Mouse (Mus musculus) kidney, postnatal 25 days (tissue): ENCODE measurements at regions not wholly inside any gene's neighbourhood (a gene's known extent, or its start where the extent isn't known, plus 50 kb on each side); places are given as distances from the start of the nearest gene placed in this dataset.

Experiments
- DNase-seq, 2 experiments: peaks; one replicate each; pipeline ENCODE4 v3.0.0; 2021; ENCODE audit warnings: mixed read lengths in 2 of 2

DNA sequence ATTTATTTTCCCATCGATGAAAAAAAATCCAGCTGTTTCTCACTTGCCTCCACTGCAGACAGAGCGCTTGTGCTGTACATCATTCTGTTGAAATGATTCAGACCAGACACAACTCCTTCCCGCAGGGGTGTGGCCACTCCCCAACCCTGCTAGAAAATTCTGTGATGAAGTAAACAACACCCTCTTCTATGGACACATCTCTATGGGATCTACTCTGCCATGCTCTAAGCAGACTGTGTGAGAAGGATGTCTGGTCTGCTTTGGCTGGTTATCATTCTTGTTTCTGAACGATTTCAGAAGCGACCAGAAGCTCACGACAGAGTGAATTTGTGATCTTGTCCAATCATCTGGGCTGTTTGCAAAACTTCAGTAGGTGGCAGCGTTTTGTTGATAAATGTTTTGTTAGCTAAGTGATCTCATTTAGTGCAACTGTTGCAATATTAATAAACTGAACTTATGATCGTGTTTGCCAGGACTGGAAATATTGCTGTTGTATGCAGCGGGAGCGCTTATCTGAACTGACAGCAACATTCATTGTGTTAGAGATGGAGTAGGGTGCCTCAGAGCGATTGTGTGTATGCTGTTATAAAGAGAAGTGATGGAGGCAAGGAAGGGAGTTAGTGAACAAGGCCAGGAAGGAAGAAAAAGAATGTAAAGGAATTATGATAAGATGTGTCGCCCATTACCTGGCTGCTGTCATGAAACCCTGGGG is 605.2 kb upstream of the Nox3 start:
- no peak for DNase-seq

DNA sequence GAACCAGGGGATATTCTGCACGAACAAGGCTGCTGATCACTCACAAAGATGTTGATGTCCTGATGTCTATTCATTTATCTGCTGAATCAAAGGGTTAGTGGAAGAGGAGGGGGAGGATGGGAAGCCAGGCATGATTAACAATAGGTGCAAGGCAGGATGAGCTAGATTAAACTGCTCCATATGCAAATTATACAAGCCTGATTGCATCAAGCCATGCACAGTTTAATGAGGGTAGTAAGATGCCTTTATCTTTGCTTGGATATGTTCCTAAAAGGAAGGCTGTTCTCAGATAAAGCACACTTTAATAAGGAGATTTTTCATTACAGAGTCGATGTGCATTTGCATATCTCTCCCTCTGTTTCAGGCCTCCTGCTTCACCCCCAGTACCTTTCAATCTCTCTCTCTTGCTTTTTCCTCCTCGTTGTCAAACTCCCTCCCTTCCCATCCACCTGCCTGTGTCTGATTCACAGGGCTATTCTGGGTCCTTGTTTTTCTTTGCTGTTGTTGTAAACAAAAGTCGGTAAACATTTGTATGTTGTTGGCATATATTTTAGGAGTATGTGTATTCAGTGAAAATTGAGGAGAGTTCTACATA is 615.8 kb upstream of the Nox3 start:
- no peak for DNase-seq

GRCm38 (mm10) chr17:4319141-4319540 is 623.1 kb upstream of the Nox3 start:
- DNase-seq = no peak

GRCm38 (mm10) chr17:4328810-4329209 is 632.7 kb upstream of the Nox3 start:
- peak in 1 of 2 experiments; percentile 56 for DNase-seq

DNA sequence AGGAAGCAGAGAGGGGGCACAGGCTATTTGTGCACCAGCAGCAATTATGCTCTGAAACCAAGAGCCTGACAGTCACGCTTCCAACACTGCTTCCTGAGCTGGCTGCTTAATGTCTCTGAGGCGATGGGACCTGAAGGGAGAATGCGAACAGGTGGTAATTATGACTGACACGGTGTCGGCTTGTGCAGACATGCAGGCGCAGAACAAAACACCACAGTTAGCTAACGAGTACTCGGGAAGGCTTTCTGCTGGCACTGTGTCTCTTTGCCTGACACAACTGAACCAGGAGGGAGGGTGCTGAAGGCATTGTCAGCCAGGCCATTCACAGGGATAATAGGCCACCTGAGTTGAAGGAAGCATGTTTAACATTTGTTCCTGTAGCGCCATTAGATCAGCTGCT is 635.6 kb upstream of the Nox3 start:
- no peak for DNase-seq

DNA sequence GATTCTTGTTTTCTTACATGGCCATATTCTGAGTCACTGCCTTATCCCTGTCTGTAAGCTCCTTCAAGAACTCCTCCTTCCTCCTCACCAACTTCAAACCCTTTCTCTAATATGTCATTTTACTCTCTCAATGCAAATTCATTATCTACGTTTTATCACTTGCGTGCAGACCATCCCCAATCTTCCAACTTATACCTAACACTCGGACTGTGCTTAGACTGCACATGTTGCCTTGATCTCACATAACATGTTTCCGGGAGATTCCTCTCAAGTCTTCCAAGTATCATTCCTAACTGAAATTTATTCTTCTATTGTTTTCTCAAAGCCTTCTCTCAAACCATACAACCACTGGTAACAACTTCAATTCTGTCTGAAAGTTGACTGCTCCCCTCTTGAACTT is 637.0 kb upstream of the Nox3 start:
- no peak for DNase-seq

DNA sequence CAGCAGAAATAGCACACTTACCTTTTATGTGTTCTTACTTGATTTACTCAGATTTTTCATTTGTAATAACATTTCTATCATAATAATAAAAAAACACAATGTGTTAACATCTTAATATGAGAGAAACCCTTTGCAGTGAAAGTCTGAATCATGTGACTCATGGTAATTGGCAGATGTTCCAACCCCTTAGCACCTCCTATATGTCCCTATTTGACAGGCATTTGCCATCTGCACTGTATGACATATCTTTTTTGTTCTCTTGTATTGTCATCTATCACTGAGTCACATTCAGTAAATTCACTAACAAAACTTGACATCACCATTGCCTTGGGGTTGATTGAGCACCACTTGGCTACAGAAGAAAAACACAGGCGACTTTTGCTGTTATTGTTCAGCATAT is 641.1 kb upstream of the Arid1b start:
- DNase-seq = no peak

- peak in 1 of 2 experiments; percentile 29 for DNase-seq
Measured at GRCm38 (mm10) chr17:4355506-4356218, 638.5 kb upstream of the Arid1b start.

GRCm38 (mm10) chr17:4360413-4361320 is 633.5 kb upstream of the Arid1b start:
- no peak for DNase-seq

- DNase-seq = no peak
Measured at GRCm38 (mm10) chr17:4365811-4366210, 628.3 kb upstream of the Arid1b start.

- DNase-seq = no peak
Measured at GRCm38 (mm10) chr17:4380449-4380848, 613.7 kb upstream of the Arid1b start.

DNA sequence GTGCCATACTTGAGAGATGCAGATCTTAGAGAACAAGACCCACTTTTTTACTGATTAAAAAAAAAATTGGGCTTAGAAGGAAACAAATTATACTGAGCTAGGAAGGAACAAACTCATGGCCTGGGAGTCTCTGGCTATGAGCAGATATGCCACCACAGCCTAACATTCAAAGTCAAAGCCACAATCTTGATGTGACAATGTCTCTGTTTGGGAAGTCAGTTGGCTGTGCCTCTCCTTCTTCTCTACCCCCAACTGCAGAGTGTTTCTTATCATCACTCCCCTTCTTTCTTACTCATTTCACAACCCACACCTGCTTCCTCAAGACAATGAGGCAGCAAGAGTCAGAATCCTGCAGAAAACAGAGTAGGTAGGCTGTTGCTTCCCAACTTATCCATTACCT is 613.3 kb upstream of the Arid1b start:
- no peak for DNase-seq

DNA sequence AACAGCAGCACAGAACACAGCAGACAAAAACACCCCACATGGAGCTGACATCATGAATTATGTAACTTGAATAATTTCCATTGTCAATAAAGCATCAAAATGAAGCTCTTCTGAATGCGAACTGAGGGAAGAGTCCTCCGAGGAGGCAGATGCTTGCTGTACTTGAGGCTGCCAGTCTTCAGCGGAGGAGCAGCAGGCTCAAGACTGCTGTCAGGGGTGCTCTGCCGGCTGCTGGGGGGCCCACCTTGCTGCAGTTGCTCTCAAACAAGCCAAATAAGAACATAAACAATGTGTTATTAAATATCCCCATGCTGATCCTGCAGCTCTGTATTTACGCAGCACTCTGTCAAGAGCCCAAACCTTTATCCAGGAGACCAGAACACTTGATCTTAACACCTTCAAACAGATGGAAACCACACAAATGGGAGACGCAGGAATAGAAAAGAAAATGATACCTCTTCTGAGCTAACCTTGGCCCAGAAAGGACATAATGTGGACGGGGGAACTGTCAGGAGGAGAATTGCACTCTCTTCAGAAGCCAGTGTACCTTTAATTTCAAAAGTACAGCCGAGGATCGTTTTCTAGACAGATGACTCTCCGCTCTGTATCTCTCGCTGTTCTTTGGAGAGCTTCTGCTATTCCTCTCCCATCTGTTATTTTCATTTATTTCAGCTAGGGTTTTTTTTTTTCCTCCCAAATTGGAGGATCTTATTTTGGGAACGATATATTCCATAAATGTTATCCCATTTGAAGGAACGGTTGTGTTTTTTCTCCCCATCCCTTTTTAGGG is 612.0 kb upstream of the Arid1b start:
- DNase-seq = no peak

GRCm38 (mm10) chr17:4382716-4383115 is 611.4 kb upstream of the Arid1b start:
- no peak for DNase-seq

DNA sequence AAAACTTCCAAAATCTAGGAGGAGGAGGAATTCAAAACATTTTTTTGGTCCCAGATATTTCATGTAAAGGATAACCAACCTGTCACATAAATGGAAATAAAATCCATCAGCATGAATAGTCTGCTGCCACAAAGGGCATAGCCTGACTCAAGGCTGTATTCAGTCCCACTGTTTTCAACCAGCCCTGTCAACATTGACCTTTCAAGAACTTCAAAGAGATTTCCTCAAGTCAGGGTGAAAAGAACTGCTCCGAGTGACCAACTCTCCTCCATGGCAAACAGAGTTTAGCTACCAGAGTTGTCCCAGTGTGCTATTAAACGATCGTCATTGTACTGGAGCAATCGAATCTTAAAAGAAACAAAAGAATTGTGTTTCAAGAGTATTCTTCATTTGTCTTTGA is 606.5 kb upstream of the Arid1b start:
- DNase-seq = no peak

DNA sequence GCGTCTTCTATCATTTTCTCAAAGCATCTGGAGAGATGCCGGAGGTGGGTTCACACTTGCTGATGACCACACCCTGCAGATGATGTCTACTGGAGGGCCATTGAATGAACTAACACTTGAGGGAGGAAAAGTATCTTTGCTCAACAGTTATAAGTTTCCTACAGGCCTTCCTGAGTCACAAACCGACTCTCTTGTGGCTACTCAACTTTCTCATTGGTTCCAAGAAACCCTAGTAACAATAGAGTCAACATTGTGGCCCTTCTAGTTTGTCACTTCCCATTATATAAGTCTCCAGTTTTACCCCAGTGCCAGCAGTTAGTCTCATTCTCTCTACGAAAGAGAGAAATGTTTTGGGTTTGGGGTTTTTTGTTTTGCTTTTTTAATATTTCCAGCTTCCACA is 604.1 kb upstream of the Arid1b start:
- no peak for DNase-seq

DNA sequence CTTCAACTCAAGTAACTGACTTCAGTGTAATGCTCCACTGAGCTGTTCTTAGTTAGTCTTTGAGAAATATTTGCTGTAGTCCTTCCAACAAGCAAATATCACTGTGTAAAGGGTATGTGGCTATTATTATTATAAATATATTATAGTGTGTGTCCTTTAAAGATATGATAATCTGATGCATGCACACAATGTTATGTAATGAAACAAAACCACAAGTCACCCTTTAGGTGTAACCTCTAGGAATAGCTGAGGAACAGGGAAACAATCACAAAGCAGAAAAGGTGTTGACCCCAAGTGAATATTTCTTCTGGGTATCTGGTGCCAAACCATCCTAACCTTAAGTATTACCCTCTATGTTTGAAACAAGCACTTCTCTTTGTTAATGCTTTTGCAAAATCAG is 603.6 kb upstream of the Arid1b start:
- no peak for DNase-seq

GRCm38 (mm10) chr17:4391210-4391609 is 602.9 kb upstream of the Arid1b start:
- DNase-seq = no peak

GRCm38 (mm10) chr17:4396119-4396518 is 598.0 kb upstream of the Arid1b start:
- DNase-seq = no peak

GRCm38 (mm10) chr17:4417686-4418085 is 576.4 kb upstream of the Arid1b start:
- DNase-seq = no peak

DNA sequence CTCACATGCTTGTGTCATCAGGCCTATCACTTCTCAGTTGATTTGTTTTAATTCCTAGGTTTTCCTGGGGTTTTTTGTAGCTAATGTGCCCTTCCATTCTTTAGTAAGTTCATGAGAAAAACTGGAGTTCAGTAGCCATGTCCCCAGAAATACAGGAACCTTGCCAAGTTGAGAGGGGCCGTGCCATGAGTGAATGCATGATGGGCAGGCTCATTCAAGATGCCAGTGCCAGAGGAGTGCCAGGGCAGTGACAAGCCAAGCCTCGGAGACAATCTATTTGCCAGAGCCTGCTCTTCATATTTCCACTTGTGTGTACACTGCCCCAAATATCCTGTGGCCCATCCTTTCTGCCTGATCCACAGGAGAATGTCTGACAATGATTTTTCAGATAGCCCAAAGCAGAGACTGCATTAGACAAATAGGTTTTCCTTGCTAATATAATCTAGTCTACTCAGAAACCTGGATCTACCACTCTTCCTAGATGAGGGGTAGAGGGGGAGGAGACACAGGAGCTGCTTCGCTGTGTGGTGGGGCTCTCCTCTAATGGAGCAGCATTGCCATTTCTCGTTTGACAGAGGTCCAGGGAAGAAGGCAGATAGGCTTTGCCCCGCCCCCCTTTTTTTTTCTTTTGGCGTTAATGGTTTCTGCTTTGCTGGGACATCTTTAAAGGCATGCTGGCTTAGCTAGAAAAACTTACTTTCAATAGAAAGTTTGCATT is 569.5 kb upstream of the Arid1b start:
- no peak for DNase-seq

DNA sequence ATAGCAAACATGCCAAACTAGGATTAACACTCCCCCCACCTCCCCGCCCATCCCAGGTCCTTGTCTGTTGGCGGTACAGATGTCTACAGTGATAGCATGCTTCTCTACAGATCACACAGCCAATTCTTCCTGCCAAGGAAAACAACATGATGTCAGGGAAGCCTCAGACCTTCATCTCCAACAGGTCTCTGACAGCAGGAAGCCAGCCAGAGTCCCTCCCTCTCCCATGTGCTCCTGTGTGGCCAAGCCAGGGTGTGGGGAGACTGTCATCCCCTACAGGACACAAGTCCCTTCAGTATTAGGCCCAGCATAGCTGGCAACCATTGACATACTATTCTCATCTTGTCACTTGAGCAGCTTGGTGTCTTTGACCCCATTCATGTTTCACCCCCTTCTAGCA is 568.8 kb upstream of the Arid1b start:
- DNase-seq = peak in 1 of 2 experiments; percentile 38
